Mouse (Mus musculus): Measurements from ENCODE around the gene Bbof1.

DNA sequence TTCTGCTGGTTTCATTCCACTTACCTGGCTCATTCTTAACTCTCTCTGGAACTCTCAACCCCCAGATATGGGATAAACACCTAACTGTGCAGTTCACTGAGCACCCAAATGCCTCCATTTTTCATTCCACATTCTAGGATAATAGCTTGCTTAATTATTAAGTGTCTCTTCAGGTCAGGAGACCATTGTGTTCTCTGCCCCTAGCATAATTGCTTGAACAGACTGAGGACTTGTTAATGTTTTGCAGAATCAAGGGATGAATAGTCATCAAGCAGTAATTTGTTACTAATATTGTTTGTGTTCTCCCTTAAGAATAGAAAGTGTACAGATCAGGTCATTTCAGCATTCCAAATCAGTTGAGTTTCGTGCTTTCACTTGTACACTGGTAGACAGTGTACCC is 38.5 kb downstream of the Bbof1 start:
- TF ChIP-seq POLR2A (IDR thresholded peaks at IDR 0.05; ENCODE audit: extremely low read depth, insufficient read depth, low read length) (no peak), CTCF (IDR thresholded peaks at IDR 0.05; ENCODE audit: low read depth, low read length) (no peak)

Data from liver, adult 2 months (tissue).